Mouse (Mus musculus) hindbrain, embryonic 16.5 days (tissue): ENCODE results near the gene Rps27l. TPM values are rescaled to one million over a fixed set of nuclear protein-coding genes. Genes with fewer than 3 reads are reported as not detected.

Source experiments
- ATAC-seq: fragments of 200-750 bp; cut with Nextera tagmentation; 2 replicates; pipeline ENCODE4 v1.8.0; 2017; ENCODE audit warnings: moderate TSS enrichment, moderate library complexity
- H3K27ac ChIP-seq: fragments of 300-500 bp; sonication (generic); 2 replicates; pipeline ENCODE4 v1.5.1; 2014; ENCODE audit warnings: low read depth, mild to moderate bottlenecking, control low read depth, low read length, moderate library complexity
- H3K27me3 ChIP-seq: fragments of 300-500 bp; sonication (generic); replicated peaks from 2 replicates; pipeline ENCODE4 v1.6.1; 2014; ENCODE audit warnings: low read length; ENCODE audit not compliant: control insufficient read depth, insufficient read depth
- H3K36me3 ChIP-seq: fragments of 300-500 bp; sonication (generic); 2 replicates; pipeline ENCODE4 v1.6.1; 2014; ENCODE audit warnings: mild to moderate bottlenecking, low read length, moderate library complexity, mixed read lengths; ENCODE audit not compliant: control insufficient read depth, insufficient read depth
- H3K4me1 ChIP-seq: fragments of 300-500 bp; sonication (generic); 2 replicates; pipeline ENCODE4 v1.6.1; 2014; ENCODE audit warnings: low read depth, low read length; ENCODE audit not compliant: control insufficient read depth, insufficient read depth
- H3K4me2 ChIP-seq: fragments of 300-500 bp; sonication (generic); 2 replicates; pipeline ENCODE4 v1.6.1; 2014; ENCODE audit warnings: mild to moderate bottlenecking, low read length, control low read depth, moderate library complexity
- H3K4me3 ChIP-seq: fragments of 300-500 bp; sonication (generic); 2 replicates; pipeline ENCODE4 v1.5.1; 2014; ENCODE audit warnings: mild to moderate bottlenecking, low read length, control low read depth, moderate library complexity
- H3K9ac ChIP-seq: fragments of 300-500 bp; sonication (generic); 2 replicates; pipeline ENCODE4 v1.6.1; 2014; ENCODE audit warnings: low read depth, mild to moderate bottlenecking, control low read depth, low read length, moderate library complexity
- H3K9me3 ChIP-seq: fragments of 300-500 bp; sonication (generic); 2 replicates; pipeline ENCODE4 v1.6.1; 2014; ENCODE audit warnings: mild to moderate bottlenecking, low read length, moderate library complexity; ENCODE audit not compliant: control insufficient read depth
- WGBS: fragments of 180-500 bp; shearing (Covaris S2); extraction: QIAGEN DNeasy Blood & Tissue Kit; methylation state at CpG from one replicate; pipeline ENCODE4 v1.1.7; 2014; 5-methylcytosine and 5-hydroxymethylcytosine counted together
- polyA plus RNA-seq: library from polyadenylated mRNA; unstranded; fragments of >200 nt; fragmentation: Nextera tagmentation; extraction: Ambion mirVana; gene quantifications from 2 replicates; pipeline ENCODE4 v1.2.1, GENCODE M21; 2015

Gene Rps27l
- polyA plus RNA-seq, 1 experiment from 2014 or later: 212 TPM

GRCm38 (mm10) chr9:66933869-66934808 lies 11.7 kb upstream of the Rps27l start:
- peak overlapping the region; percentile 66 for H3K27ac ChIP-seq
- no peaks in the 10 kb centered on the region for H3K9me3 ChIP-seq
- H3K4me1 ChIP-seq: peaks cover 11% of the 10 kb centered on the region
- H3K4me3 ChIP-seq: no peak overlapping the region
- H3K36me3 ChIP-seq: no peaks in the 10 kb centered on the region
- ATAC-seq: peak; percentile 88
- peak overlapping the region; percentile 2; the same call in 1 of the 2 replicates for H3K4me2 ChIP-seq
- no peak overlapping the region for H3K9ac ChIP-seq
- H3K27me3 ChIP-seq: no peaks in the 10 kb centered on the region
- WGBS: 22% methylated on average over 19 of the region's 19 CpGs

GRCm38 (mm10) chr9:66937507-66937906 lies 8.4 kb upstream of the Rps27l start:
- Histone ChIP-seq H3K36me3 (no peaks in the 10 kb centered on the region), H3K4me1 (peaks cover 11% of the 10 kb centered on the region), H3K4me3 (no peak overlapping the region), H3K9me3 (no peaks in the 10 kb centered on the region), H3K27ac (no peak overlapping the region), H3K4me2 (no peak overlapping the region), H3K9ac (no peak overlapping the region), H3K27me3 (no peaks in the 10 kb centered on the region)
- 53% methylated on average over 8 of the region's 8 CpGs for WGBS
- peak; percentile 50; the same call in 1 of the 2 replicates for ATAC-seq

GRCm38 (mm10) chr9:66938836-66939235 lies 7.0 kb upstream of the Rps27l start:
- Histone ChIP-seq H3K27me3 (no peaks in the 10 kb centered on the region), H3K9me3 (no peaks in the 10 kb centered on the region), H3K27ac (no peak overlapping the region), H3K4me1 (peaks cover 7% of the 10 kb centered on the region), H3K9ac (no peak overlapping the region), H3K36me3 (no peaks in the 10 kb centered on the region), H3K4me3 (no peak overlapping the region), H3K4me2 (no peak overlapping the region)
- ATAC-seq: no peak
- WGBS: 7% methylated on average over 4 of the region's 4 CpGs

GRCm38 (mm10) chr9:66945161-66945560 lies 725 bp upstream of the Rps27l start:
- Histone ChIP-seq H3K27ac (peak overlapping the region; percentile 84), H3K36me3 (no peaks in the 10 kb centered on the region), H3K4me3 (peak overlapping the region; percentile 87), H3K9me3 (no peaks in the 10 kb centered on the region), H3K27me3 (no peaks in the 10 kb centered on the region), H3K4me1 (peaks cover 3% of the 10 kb centered on the region), H3K9ac (peak overlapping the region; percentile 89; the same call in 1 of the 2 replicates), H3K4me2 (peak overlapping the region; percentile 54)
- WGBS: 26% methylated on average over 4 of the region's 4 CpGs
- ATAC-seq: no peak

GRCm38 (mm10) chr9:66948536-66948935 lies 2.6 kb downstream of the Rps27l start:
- ATAC-seq: no peak
- no peak overlapping the region for H3K4me2 ChIP-seq
- no peaks in the 10 kb centered on the region for H3K36me3 ChIP-seq
- no peak overlapping the region for H3K27ac ChIP-seq
- no peaks in the 10 kb centered on the region for H3K27me3 ChIP-seq
- H3K9ac ChIP-seq: no peak overlapping the region
- no peaks in the 10 kb centered on the region for H3K9me3 ChIP-seq
- peaks cover 3% of the 10 kb centered on the region for H3K4me1 ChIP-seq
- no peak overlapping the region for H3K4me3 ChIP-seq
- WGBS: 94% methylated on average over 2 of the region's 2 CpGs

GRCm38 (mm10) chr9:66952321-66952720 lies 6.4 kb downstream of the Rps27l start:
- Histone ChIP-seq H3K9ac (no peak overlapping the region), H3K4me1 (no peaks in the 10 kb centered on the region), H3K27ac (no peak overlapping the region), H3K36me3 (no peaks in the 10 kb centered on the region), H3K27me3 (no peaks in the 10 kb centered on the region), H3K9me3 (no peaks in the 10 kb centered on the region), H3K4me2 (no peak overlapping the region), H3K4me3 (no peak overlapping the region)
- 83% methylated on average over 8 of the region's 8 CpGs for WGBS
- ATAC-seq: no peak

- no peak overlapping the region for H3K4me3 ChIP-seq
- H3K9ac ChIP-seq: no peak overlapping the region
- H3K27ac ChIP-seq: no peak overlapping the region
- 90% methylated on average over 2 of the region's 2 CpGs for WGBS
- no peaks in the 10 kb centered on the region for H3K36me3 ChIP-seq
- H3K4me2 ChIP-seq: no peak overlapping the region
- no peaks in the 10 kb centered on the region for H3K4me1 ChIP-seq
- no peak for ATAC-seq
- no peaks in the 10 kb centered on the region for H3K27me3 ChIP-seq
- no peaks in the 10 kb centered on the region for H3K9me3 ChIP-seq
Observed at GRCm38 (mm10) chr9:66952886-66953285, 7.0 kb downstream of the Rps27l start.

GRCm38 (mm10) chr9:66957451-66957850 lies 11.6 kb downstream of the Rps27l start:
- no peaks in the 10 kb centered on the region for H3K4me1 ChIP-seq
- no peak overlapping the region for H3K4me3 ChIP-seq
- no peak overlapping the region for H3K4me2 ChIP-seq
- H3K36me3 ChIP-seq: no peaks in the 10 kb centered on the region
- H3K27me3 ChIP-seq: no peaks in the 10 kb centered on the region
- no peak overlapping the region for H3K27ac ChIP-seq
- no peak overlapping the region for H3K9ac ChIP-seq
- 82% methylated on average over 3 of the region's 3 CpGs for WGBS
- no peaks in the 10 kb centered on the region for H3K9me3 ChIP-seq
- ATAC-seq: no peak

- Histone ChIP-seq H3K4me3 (no peak overlapping the region), H3K4me2 (no peak overlapping the region), H3K9ac (no peak overlapping the region), H3K27ac (no peak overlapping the region), H3K9me3 (no peaks in the 10 kb centered on the region), H3K36me3 (0 out of 2 replicates have a peak, but pooled peaks cover 3% of the 10 kb centered on the region), H3K4me1 (no peaks in the 10 kb centered on the region), H3K27me3 (no peaks in the 10 kb centered on the region)
- ATAC-seq: no peak
- WGBS: 77% methylated on average over 3 of the region's 3 CpGs
Observed at GRCm38 (mm10) chr9:66961478-66961877, 15.6 kb downstream of the Rps27l start.
